Mouse (Mus musculus) testis, postnatal 14 days (tissue): Measurements from ENCODE around the gene Ltb4r2.

Experiments used
- DNase-seq: peaks from one replicate; pipeline ENCODE4 v3.0.0; 2021; ENCODE audit warnings: low spot score

Gene Ltb4r2

DNA sequence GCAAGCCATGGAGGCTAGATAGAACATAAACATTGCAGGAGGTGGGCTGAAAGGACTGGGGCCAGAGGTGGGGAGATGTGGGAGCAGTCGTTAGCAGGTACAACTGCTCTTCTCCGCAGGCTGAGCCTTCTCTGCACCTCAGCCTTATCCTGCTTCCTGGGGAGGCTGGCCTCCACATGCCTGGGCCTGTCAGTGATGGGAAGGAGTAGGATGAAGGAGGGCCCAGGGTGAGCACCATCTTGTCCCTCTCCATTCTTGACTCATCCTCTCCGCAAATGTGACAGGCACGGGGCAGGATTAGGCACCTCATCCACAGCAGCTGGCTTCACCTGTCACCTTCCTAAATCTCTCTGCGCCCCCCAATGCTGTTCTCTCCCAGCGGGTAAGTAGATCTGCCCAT, at the start of gene Ltb4r2:
Ltb4r2 (plus strand) TSS at position 266 of the 400 bp plus-strand sequence.
- no peak for DNase-seq

DNA sequence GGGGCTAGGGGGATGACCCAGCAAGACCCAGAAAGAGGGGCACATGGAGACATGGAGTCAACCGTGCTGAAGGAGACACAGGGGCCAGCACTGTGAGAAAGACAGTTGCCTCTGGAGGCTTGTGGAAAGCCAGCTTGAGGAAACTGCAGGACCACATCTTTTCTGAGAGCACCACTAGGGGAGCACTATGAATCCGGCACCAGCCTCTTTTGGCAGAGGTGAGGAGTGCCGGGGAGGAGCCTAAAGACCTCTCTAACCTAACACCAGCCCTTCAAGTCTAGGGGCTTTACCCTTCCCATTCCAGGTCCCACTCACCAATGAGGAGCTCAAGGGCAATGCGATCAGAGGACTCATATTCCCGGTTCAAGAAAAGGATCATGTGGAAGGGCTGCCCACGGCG, 49.4 kb upstream of the Ltb4r2 start:
- no peak for DNase-seq

DNA sequence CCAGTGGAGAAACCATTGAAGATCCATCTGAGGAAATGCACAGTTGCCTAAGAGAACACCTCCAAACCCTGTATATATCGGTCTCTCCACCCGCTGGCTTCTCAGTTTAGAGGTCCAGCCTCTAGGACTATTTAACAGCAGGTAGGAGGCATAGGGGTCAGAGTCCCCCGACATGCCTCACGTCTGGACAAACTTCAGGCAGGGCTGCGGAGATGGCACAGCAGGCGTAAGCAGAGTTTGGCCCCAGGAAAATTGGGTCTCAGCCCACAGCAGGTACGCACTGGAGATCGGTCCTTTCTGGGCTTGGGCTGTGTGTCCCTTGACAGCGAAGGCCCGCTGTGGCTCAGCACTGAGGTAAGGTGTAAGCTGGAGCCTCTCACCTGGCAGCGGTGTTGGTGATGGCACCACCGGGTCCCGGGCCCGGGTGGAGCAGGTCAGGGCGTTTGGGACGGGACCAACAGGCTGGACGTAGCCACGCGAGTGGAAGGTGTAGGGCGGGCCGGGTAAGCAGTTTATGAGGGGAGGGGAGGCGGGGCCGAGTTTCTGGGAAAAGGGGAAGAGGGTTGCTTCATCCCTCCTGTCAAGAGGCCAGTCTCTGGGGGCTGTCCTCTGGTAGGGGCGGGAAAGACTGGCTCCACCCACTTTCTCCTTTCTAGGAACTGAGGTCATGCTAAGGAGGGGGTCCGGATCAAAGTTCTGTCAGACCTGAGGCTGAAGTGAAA, 48.1 kb upstream of the Ltb4r2 start:
- no peak for DNase-seq

DNA sequence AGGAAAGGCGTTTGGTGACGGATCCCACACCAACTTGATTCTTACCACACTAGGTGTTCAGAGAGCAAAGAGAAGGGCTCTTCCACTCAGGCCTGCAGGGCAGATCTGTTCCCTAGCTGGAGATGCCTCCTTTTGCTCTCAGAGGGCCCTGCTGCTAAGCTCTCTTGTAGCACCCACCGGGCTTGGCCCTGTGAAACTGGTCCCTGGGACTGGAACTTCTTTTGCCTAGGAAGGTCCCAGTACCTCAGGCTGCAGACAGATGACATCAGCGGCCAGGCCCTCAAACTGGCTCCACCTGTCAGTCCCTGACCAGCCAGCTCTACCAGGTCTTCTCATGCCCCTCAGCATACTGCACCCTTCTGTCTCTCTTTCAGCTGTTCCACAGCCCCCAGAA, 47.5 kb upstream of the Ltb4r2 start, which contains the start of gene Tgm1:
Tgm1 (minus strand) TSS at position 198 of the 394 bp plus-strand sequence.
- DNase-seq: no peak

DNA sequence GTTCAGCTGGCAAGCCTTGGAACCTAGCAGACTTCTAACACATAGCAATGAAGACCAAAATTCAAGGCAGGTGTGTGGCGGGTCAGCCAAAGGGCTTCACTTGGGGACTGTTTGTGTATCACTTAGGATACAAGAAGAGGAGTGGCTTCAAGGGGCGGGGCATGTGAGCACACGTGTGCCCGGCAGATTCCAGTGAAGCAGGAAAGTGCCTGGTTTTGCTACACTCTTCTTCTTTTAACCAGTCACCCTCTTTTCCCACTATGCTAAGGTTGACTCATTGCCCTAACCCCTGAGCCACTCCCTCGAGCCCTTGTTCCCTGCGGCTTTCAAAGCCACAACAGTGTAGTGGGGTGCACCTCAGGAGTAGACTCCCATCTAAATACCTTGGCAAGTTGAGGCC, 46.3 kb upstream of the Ltb4r2 start:
- DNase-seq: no peak

DNA sequence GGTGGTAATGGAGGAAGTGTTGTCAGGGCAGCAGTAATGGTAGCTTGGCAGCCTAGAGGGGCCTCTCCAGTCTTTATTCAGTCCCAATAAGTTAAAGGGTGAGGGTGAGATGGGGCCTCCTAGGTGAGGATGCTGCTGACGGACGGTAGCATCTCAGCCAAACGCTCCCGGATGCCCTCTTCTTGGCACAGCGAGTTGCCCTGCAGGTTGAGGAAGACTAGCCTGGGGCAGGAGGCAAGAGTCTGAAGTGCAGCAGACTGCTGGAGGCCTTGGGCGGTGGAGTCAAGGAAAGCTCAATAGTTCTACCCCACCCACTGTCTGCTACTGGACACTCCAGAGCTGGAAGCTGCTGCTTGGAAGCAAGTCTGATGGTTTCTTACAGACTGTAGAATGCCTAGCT, 45.0 kb upstream of the Ltb4r2 start:
- no peak for DNase-seq

DNA sequence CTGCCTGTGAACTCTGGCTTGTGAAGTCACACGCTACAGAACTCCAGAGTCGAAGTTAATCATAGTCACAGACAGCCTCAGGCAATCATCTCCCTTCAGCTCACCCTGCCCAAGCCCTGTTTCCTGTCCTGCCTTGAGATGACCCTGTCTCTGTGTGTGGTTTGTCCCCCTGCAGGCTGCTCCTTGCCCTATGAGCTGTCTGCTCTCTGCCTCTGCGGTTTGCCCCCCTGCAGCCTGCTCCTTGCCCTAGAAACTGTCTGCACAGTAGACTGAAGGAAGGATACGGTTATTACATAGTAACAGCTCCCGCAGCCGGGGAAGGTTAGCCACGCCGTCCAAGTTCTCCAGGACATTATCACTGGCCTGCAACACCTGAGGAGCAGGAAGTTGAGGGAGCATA, 44.3 kb upstream of the Ltb4r2 start:
- DNase-seq: no peak

DNA sequence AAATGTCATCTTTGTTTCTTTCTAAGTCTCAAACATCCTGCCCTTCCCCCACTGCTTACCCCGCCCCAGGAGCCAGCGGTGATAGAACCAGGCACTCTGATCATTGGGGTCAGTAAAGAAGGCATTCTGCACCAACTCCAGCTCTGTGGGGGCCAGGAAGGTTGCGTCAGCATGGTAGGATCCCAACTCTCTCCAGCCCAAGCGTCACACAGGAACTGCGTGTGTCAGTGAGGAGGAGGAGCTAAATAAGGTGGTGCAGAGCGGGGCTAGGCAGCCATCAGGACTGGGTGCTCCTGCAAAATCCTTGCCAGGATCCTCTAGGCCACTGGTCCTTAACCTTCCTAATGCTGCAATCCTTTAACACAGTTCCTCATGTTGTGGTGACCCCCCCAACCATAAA, 41.5 kb upstream of the Ltb4r2 start:
- DNase-seq: no peak

DNA sequence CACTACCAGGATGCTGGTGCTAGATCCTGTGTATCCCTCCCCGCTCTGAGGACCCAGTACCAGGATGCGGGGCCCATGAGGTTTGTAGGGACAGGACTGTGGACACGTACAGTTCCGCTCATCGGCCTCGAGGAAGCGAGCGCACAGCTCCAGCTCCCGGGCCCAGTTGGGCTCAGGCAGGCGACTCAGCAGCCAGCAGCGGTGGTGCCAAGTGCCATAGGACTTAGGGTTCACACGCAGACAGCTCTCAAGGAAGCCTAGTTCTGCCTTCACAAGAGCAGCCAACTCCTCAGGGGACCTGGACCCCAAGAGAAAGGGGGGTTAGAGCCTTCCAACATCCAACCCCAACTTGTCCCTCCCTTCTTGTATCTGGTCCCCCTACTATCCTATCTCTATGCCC, 40.6 kb upstream of the Ltb4r2 start:
- DNase-seq: no peak

DNA sequence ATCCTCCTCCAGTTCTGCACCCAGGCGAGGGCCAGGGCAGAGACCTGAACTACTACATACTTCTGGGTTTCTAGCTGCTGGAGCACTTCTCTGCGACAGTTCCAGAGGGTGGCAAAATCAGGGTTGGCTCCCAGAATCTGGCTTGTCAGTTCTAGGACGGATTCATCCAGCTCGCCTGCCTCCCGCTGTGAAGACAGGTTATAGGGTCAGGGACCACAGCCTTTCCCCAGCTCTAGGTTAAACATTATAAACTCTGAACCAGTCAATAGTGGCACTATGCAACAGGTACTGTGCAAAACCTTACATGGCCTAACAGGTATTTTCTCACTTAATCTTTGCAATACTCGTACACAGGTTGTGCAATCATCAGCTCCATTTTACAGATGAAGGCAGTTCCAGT, 40.2 kb upstream of the Ltb4r2 start:
- DNase-seq: no peak

DNA sequence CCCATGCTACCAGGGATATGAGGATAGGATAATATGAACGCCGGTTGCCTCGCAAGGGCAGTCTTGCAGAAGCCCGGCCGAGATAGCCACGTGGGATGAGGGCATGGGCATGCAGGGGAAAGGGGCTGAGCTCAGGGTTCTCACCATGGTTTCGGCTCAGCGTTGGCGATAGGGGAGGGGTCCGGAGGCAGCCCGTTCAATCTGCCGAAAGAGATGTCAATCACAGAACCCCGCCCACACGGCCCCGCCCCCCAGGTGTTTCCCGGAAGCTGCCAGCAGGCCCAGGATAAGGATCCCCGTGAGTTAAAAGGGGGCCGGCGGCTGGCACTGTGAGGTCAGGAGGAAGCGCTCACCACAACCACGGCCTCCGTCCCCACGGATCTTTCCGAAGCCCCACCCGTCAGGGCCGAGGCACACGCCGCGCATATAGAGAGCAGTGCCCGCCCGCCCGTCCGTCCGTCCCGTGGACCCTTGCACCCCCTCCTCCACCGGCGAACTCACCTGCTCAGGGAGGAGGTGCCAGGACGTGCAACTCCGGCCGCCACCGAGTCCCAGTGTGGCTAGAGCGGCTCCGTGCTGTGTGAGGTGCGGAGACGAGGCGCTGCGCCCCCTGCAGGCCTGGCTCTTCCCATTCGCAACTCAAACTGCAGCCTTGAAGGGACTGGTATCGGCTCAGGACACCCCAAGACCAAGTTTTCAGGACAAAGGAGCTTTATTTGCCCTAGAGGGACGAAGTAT, 39.4 kb upstream of the Ltb4r2 start, which contains the start of gene Rabggta:
Rabggta (minus strand) TSS at position 564 of the 738 bp plus-strand sequence.
- DNase-seq: peak; percentile 93

DNA sequence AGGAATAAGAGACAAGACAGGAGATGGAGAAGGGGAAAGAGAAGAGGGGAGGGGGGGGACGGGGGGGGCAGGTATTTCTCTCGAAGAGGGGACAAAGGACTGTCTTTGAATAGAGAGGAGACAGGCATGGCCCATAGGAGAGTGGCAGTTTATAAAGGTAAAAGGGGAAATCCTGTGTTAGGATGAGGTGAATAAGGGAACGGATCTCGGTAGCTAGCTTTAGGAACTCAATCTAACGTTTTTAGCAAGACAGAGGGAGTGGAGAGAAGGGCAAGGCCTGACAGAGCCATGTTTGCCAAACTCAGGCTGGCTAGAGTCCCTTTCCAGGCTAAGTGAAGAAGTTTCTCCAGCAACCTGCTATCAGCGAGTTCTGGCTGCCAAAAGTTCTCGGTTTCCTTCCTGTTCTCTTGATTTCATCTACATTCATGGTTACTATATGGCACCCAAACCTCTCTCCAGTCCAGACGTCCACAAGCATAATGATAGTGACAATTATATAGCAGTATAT, 38.7 kb upstream of the Ltb4r2 start:
- DNase-seq: no peak

DNA sequence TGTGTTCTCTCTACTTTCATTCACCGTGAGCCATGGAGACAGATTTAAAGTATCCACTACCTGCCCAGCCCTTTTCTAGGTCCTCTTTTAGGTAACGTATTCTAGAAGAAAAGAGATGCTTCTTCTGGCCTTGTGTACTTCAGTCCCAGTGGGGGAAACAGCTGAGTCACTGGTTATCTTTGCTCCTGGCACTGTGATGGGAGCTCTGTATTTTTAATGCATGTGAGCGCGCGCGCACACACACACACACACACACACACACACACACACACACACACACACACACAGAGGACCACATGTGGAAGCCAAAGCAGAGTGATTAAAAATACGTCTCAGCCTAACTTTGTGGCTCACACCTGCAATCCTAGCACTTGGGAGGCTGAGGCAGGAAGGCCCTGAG, 37.8 kb upstream of the Ltb4r2 start:
- DNase-seq: no peak

DNA sequence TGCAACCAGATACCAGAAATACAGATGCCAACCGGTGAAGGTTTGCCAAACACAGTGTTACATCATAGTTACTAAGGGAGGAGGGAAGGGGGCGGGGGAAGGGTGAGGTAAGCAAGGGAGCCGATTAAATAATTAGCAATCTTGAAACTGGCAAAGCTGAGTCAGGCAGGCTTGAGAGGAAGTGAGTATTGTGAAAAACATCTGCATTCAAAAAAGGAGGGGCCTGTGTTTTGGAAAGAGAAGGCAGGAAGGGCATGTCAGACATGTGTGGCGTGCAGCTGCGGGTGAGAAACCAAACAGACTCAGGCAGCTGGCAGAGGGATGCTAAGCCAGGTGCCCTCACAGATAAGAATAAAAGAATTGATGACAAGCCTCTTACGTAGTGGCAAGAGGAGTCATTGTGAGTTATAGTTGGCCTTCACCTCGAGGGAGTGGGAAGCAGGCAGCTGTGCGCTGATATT, 36.8 kb upstream of the Ltb4r2 start:
- no peak for DNase-seq

DNA sequence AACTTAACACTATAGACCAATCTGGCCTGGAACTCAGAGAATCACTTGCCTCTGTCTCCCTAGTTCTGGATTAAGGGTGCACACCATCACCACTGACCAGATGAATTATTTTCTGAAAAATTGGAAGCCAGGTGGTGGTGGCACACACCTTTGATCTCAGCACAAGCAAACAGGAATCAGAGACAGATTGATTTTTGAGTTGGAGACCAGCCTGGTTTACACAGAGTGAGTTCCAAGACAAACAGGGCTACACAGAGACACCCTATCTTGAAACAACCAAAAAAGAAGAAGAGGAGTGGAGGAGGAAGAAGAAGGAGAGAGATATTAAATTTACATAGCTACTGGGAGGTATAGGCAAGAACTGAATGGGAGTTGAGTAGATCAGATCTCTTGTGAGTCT, 35.0 kb upstream of the Ltb4r2 start:
- DNase-seq: no peak

DNA sequence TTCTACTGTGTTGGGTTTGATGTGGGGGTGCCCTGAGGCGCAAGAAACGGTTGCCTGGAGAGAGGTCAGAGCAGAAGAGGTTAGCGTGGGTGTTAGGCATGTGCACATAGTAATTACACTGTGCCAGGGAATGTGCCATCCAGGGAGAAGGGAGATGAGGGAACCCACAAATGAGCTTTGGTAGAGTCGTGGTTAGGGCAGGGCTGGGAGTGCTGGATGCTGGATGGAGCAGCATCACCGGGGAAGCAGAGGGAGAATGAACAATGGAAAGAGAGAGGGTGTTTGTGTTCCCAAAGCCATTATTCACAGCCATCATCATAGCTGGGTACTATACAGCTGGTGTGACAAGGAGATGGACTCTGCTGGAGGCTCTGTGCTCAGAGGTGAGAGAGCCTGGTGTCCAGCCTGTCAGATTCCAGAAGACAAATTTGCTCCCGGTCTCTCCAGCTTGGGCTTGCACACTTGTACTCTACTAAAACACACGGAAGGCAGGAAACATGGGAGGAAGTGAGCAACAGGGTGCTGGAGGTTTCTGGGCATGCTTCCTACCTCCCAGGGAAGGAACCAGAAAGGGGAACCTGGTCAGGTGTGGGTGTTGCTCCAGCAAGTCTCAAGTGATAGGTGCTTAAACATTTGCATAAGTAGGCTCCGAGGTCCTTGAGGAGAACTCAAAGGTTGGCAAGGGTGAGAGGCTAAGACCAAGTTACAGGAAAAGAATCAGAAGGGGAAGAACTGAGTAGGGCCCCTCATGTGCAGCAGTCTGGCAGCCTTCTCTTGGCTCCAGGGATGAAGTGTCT, 33.1 kb upstream of the Ltb4r2 start:
- no peak for DNase-seq

DNA sequence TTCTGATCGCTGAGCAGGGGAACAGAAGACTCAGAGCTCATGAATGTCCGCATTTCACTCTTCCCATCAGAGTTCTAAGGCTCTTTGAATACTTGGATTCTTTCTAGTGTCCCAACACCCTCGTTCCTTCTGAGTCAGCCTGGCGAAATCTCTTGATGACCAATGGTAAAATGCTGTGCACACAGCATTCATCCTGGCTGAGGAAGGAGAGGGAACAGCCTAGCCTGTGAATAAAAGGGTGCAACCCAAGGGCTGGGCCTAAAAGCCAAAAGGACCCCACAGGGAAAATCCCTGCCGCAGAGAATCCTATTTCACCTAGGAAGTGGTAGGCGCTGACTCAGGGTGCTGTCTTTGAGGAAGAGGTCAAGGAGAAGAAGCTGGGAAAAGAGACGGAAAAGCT, 31.1 kb upstream of the Ltb4r2 start:
- DNase-seq: no peak

DNA sequence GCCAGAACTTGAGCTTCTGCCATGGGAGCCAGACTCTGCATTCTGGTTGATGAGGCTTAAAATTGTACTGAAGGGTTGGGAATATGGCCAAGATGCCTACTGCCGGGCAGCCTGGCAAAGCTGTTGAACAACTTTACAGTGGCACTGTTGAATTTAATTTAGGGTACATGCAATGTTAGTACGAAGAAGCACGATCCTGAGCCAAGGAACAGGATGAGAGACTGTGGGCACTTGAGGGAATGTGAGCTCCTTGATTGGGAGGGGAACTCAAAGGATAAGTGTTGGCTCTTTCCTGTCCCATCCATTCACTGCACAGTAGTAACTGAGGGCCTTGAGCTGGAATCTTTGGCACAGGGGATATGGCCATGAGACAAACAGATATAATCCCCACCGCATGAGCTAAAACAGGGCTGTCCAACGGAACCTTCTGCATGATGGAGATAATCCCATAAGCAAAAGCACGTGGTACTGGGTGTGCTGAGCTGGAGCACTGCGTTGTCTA, 30.6 kb upstream of the Ltb4r2 start:
- DNase-seq: no peak

DNA sequence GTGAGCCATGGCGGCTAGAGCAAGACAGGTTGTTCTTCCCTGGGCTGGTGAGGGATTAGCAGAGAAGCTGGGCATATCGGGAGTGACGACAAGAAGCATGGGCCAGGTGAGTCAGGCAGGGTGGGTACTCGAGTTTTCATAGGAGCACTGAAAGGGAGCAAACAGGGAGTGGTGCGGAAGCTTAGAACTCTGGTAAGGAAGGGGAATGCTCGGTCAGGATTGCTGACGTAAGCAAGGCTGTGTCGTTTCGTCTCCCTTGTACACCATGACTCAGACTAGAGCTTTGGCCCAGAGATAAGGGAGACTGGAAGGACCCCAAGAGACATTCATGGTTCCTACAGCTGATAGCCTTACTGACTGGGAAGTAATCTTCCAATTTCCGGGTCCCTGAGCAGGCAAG, 27.3 kb upstream of the Ltb4r2 start:
- DNase-seq: no peak

DNA sequence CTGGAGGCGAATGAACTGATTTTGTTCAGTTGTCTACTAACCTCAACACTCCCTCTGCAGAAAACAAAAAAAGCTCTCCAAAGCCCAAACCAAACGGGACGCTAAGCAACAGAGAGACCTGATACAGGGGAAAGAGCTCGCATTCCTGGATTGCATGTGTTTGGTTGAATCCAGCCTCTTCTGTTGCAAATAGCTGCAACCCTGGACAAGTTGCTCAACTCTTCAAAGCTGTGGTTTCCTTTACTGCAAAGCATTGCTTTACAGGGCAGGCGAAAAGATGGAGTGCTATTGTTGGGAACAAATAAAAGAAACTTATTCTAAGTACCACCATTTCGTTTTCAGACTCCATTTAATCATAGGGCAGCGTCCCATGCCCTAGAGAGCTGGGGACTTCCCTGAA, 26.4 kb upstream of the Ltb4r2 start:
- DNase-seq: no peak

DNA sequence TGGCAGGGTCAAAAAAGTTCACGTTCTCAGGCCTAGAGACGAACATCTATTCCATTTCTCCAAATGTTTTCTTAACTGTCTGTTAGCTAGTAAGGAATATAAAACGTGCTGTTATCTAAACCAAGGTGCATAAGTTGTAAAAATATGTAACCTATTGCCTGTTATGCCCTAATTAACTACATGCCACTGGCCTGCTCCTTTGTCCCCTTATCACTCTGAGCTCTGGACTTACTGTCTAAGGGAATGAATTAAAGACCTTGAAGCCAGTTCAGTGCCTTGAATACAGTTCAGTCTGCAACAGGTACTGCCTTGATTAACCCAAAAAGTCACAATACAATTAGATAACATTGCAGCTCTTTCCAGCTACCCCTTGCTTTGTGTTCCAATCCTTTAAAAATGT, 25.9 kb upstream of the Ltb4r2 start:
- no peak for DNase-seq

DNA sequence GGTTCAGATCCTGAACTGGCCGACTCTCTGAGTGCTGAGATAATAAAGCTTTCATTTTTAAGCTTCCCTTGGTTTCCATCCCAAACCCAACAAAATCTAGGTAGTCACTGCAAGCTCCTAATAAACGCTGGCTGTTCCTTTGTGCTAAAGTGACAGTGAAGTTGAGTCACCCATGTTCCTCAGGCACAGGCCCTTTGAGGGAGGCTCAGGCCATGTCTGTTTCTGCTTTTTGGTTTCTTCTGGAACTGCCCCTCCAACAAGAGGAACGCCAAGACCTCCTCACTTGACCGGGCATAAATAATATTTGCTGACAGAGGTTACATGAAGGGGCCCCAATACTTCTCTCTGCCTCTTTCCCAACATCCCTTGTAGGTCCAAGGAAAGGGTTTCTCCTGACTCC, 25.5 kb upstream of the Ltb4r2 start:
- DNase-seq: no peak
